Mouse (Mus musculus): ENCODE measurements around the gene Gucd1. TPM values are rescaled to one million over a fixed set of nuclear protein-coding genes. Genes with fewer than 3 reads are reported as not detected.
"Not testable (repeated sequence)": the region's sequence is repeated elsewhere in the genome, so short reads cannot be mapped to it uniquely, and the experiment has no call there.

Gene Gucd1
- total and polyA plus RNA-seq, 2 experiments from 2014 or later, result 12.6 to 41.2 TPM

DNA sequence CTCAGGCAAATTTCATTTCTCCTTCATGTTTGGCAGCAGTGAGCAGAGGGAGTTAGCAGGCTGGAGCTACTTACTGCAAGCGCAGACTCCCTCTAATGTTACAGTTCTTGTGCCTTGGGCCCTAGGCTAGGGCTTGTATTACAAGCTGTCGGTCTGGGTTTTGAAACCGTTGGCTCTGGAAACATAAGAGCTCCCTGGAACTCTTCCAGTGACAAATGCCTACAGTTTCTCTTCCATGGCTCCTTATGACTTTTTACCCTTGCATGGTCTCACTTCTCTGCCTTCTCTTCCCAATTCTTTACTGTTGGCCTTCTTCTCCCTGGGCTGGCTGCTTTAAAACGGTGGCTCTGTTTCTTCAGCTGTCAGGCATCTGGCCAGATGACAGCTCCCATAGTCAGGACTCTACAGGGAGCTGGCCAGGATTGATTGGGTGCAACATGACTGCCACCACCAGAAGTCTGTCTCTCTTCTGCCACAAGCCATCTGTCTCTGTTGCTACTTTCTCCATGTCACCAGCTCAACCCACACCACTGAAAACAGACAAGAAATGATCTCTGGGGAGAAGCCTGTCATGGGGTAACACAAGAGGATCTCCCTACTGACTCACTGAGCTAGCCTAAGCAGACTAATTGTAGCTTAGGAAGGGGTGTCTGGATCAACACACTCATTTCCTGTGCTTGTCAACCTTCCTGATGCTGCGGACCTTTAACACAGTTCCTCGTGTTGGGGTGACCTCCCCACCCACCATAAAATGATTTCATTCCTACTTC is 51.8 kb downstream of the Gucd1 start:
- DNase-seq (ENCODE audit: low spot score) (peak; percentile 65), ATAC-seq (ENCODE audit: low FRiP score) (no peak)
- TF ChIP-seq CTCF (IDR thresholded peaks at IDR 0.05), result no peak
- Histone ChIP-seq H3K9ac (replicated peaks; ENCODE audit: low read length, poor library complexity, severe bottlenecking) (no peak overlapping the region), H3K9me3 (ENCODE audit: low read length) (no peaks in the 10 kb centered on the region), H3K27ac (ENCODE audit: low read depth, low read length) (no peak overlapping the region), H3K4me2 (ENCODE audit: low read depth, low read length, poor library complexity, severe bottlenecking) (no peak overlapping the region), H3K36me3 (ENCODE audit: insufficient read depth, low read length) (no peaks in the 10 kb centered on the region), H3K27me3 (ENCODE audit: insufficient read depth, low read length) (no peaks in the 10 kb centered on the region), H3K4me1 (ENCODE audit: insufficient read depth, low read length) (no peaks in the 10 kb centered on the region), H3K4me3 (ENCODE audit: low read depth, low read length) (no peak overlapping the region)
- WGBS, result 64% methylated on average over 6 of the region's 6 CpGs

DNA sequence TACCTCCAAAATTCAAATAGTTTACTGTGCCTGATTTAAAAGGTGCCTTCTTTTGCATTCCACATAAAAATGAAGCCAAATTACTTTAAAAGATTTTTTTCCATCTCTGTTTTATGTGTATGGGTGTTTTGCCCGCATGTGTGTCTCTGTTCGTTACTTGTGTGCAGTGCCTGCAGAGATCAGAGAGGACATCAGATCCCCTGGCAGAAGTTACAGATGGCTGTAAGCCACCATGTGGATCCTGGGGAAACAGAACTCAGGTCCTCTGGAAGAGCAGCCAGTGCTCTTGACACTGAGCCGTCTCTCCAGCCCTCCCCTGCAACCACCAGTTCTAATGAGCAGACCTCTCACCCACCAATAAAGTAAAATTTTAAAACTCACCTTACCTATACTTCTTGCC is 55.0 kb downstream of the Gucd1 start:
- Histone ChIP-seq H3K36me3 (ENCODE audit: insufficient read depth, low read length) (no peaks in the 10 kb centered on the region), H3K4me2 (ENCODE audit: low read depth, low read length, poor library complexity, severe bottlenecking) (no peak overlapping the region), H3K9me3 (ENCODE audit: low read length) (no peaks in the 10 kb centered on the region), H3K27ac (ENCODE audit: low read depth, low read length) (no peak overlapping the region), H3K27me3 (ENCODE audit: insufficient read depth, low read length) (no peaks in the 10 kb centered on the region), H3K4me3 (ENCODE audit: low read depth, low read length) (no peak overlapping the region), H3K9ac (replicated peaks; ENCODE audit: low read length, poor library complexity, severe bottlenecking) (no peak overlapping the region), H3K4me1 (ENCODE audit: insufficient read depth, low read length) (no peaks in the 10 kb centered on the region)
- no peak for DNase-seq (ENCODE audit: low spot score)
- no peak for TF ChIP-seq CTCF (IDR thresholded peaks at IDR 0.05)
- 80% methylated on average over 3 of the region's 3 CpGs for WGBS
- no peak for ATAC-seq (ENCODE audit: low FRiP score)

GRCm38 (mm10) chr10:75458329-75458728 is 59.4 kb downstream of the Gucd1 start:
- no peak overlapping the region for H3K9ac ChIP-seq (replicated peaks; ENCODE audit: low read length, poor library complexity, severe bottlenecking)
- H3K9me3 ChIP-seq (ENCODE audit: low read length), result no peaks in the 10 kb centered on the region
- no peak overlapping the region for H3K27ac ChIP-seq (ENCODE audit: low read depth, low read length)
- no peaks in the 10 kb centered on the region for H3K36me3 ChIP-seq (ENCODE audit: insufficient read depth, low read length)
- no peaks in the 10 kb centered on the region for H3K4me1 ChIP-seq (ENCODE audit: insufficient read depth, low read length)
- TF ChIP-seq CTCF (IDR thresholded peaks at IDR 0.05), result no peak
- no peaks in the 10 kb centered on the region for H3K27me3 ChIP-seq (ENCODE audit: insufficient read depth, low read length)
- 90% methylated on average over 4 of the region's 4 CpGs for WGBS
- H3K4me3 ChIP-seq (ENCODE audit: low read depth, low read length), result no peak overlapping the region
- no peak overlapping the region for H3K4me2 ChIP-seq (ENCODE audit: low read depth, low read length, poor library complexity, severe bottlenecking)
- ATAC-seq (ENCODE audit: low FRiP score) (no peak), DNase-seq (ENCODE audit: low spot score) (no peak)

DNA sequence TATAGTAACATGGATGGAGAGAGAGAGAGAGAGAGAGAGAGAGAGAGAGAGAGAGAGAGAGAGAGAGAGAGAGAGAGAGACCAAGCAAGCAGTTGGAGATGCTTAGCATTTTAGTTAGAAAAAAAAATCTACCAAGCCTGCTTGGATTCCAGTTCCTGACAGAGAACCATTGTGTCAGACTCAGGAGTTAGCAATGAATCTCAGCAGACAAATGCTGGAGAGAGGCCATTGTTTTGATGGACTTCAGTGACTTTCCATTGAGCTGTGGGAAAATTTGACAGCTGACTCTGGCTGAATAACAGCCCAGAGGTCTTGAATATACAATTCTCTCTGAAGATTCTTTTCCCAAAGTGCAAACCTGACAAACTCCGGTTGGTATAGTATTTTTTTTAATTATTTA is 59.9 kb downstream of the Gucd1 start:
- no peaks in the 10 kb centered on the region for H3K9me3 ChIP-seq (ENCODE audit: low read length)
- H3K4me2 ChIP-seq (ENCODE audit: low read depth, low read length, poor library complexity, severe bottlenecking), result no peak overlapping the region
- no peaks in the 10 kb centered on the region for H3K4me1 ChIP-seq (ENCODE audit: insufficient read depth, low read length)
- H3K36me3 ChIP-seq (ENCODE audit: insufficient read depth, low read length), result no peaks in the 10 kb centered on the region
- 65% methylated on average over 1 of the region's 1 CpGs for WGBS
- no peak overlapping the region for H3K4me3 ChIP-seq (ENCODE audit: low read depth, low read length)
- DNase-seq (ENCODE audit: low spot score) (peak; percentile 23), ATAC-seq (ENCODE audit: low FRiP score) (no peak)
- no peaks in the 10 kb centered on the region for H3K27me3 ChIP-seq (ENCODE audit: insufficient read depth, low read length)
- no peak overlapping the region for H3K27ac ChIP-seq (ENCODE audit: low read depth, low read length)
- TF ChIP-seq CTCF (IDR thresholded peaks at IDR 0.05), result no peak
- no peak overlapping the region for H3K9ac ChIP-seq (replicated peaks; ENCODE audit: low read length, poor library complexity, severe bottlenecking)

- H3K9ac ChIP-seq (replicated peaks; ENCODE audit: low read length, poor library complexity, severe bottlenecking); H3K27me3 ChIP-seq (ENCODE audit: insufficient read depth, low read length); H3K4me1 ChIP-seq (ENCODE audit: insufficient read depth, low read length); H3K27ac ChIP-seq (ENCODE audit: low read depth, low read length); DNase-seq (ENCODE audit: low spot score); H3K9me3 ChIP-seq (ENCODE audit: low read length); H3K4me3 ChIP-seq (ENCODE audit: low read depth, low read length); H3K4me2 ChIP-seq (ENCODE audit: low read depth, low read length, poor library complexity, severe bottlenecking); H3K36me3 ChIP-seq (ENCODE audit: insufficient read depth, low read length): not testable (repeated sequence)
- peak; percentile 44; the same call in 1 of the 2 replicates for ATAC-seq (ENCODE audit: low FRiP score)
- WGBS, result 71% methylated on average over 11 of the region's 18 CpGs
Measured at GRCm38 (mm10) chr10:75456061-75456831, 61.5 kb downstream of the Gucd1 start.
